Mouse (Mus musculus) left cerebral cortex, adult 8-10 months (tissue): ENCODE measurements around the gene F12. TPM values are rescaled to one million over a fixed set of nuclear protein-coding genes. Genes with fewer than 3 reads are reported as not detected.
A peak's percentile ranks its signal among the peaks of the same experiment; 100 is the strongest.
"Not testable (repeated sequence)": the region's sequence is repeated elsewhere in the genome, so short reads cannot be mapped to it uniquely, and the experiment has no call there.

ENCODE experiments used
- DNase-seq, 2 experiments: peaks; one replicate each; pipeline ENCODE4 v3.0.0; 2022; ENCODE audit warnings: low spot score in 2 of 2
- total RNA-seq, 4 experiments: library from RNA; stranded (reverse); gene quantifications; 2 replicates each; pipeline ENCODE4 v1.2.4; 2022

The F12 gene
- total RNA-seq, 4 experiments from 2014 or later: 0.39 to 0.98 (median 0.75) TPM

DNA sequence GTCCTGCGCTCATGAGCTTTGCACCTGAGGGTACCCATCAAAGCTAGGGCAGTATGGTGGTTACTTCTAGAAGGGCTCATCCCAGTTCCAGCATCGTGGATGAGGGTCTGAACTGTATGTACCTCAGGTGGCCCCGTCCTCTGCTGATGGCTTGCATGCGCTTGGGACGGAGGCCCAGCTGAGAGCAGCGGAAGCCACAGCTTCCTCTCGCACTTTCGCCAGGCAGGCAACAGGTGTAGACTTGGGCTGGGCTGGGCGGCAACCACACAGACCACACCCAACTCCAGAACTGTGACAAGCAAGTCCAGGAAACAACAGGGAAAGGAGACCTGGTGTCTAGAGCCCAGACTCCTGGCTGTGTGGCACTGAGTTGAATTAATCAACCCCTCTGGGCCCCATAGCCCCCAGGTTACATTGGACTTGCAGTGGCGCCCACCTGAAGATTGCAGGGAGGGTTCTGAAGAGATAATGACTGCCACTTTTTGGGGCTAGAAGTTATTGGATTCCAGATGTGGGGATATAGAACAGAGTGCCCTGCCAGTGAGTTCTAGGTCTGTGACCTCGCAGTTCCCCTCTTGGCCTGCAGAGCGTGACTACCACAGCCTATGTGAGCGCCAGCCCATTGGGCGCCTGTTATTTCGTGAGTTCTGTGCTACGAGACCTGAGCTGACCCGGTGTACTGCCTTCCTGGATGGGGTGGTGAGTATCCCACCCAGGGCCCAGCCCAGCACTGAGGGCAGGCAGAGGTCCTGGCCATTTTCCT lies 23.3 kb upstream of the F12 start:
- DNase-seq: no peak

DNA sequence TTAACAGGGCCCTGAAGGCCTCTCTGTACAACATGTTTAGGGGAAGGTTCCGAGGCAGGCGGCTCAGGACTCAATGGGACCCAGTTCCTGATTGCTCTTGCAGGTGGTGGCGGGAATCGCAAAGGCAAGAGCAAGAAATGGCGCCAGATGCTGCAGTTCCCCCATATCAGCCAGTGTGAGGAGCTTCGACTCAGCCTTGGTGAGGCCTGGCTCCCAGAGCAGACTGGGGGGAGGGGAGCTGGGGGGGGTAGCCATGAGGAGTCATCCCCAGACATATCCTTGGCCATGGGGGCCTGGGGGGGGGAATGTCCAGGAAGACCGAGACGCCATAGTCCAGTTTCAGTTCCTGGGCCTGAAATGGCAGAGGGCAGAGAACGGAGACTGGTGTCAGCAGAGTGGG lies 22.6 kb upstream of the F12 start:
- DNase-seq: no peak

DNA sequence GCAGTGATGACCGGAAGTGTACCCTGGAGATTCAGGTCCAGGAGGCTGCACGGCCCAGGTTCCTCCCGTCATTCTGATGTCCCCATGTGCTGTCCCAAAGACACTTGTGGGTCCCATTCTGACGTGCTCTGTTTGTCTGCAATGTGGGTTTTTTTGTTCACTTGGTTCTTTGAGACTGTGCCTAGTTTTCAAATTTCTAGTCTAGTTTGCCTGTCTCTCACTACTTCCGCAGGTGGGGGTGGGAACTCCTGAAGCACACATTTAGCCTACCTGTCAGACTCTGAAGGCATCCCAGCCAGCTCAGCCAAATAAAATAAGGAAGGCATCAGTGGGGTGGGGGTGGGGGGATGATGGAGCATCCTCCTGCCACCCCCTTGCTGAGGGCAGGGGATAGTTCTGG lies 21.5 kb upstream of the F12 start:
- no peak for DNase-seq

DNA sequence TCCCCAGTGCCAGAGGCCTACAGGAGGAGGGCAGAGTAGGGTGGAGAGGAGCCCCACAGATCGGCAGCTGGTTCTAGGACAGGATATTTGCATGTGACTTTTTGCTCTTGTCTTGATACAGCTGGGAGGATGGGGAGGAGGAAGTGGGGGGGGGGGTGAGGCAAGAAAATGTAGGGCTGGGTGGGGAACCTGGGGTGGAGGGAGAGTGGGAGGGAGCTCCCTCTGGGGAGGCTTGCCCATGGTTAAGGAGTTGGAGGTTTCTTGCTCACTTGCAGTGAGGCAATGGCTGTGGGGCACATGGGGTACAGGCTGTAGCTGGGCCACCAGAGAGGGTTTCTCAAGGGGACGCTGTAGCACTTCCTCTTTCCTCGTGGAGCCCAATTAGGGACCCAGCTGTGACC lies 20.9 kb upstream of the F12 start:
- no peak for DNase-seq

DNA sequence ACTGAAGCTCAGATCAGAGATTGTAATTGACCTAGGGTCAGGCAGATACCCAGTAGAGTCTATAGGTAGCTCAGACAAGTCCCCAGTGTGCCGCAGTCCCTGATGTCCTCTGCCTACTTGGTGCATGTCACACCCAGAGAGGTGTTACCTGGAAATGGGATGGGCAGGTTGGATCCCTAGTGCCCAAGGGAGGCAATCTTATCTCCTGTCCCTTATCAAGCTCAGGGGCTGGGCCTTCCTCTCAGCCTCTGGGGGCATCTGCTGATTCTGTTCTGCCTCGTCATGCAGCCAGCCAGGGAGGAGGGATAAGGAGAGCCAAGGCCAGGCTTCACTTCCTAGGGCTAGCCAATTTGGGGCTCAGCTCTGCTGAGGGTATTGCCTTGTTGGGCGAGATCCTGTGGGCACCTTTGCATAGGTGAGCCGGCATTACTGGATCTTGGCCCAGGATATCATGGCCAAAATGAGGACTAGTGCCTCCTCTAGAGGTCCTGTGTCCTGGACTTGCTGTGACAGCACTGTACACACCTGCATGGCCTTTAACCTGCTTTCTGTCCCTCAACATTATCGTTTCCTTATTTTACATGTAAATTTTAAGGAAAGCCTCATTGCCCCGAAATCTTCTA lies 20.0 kb upstream of the F12 start:
- DNase-seq: no peak

DNA sequence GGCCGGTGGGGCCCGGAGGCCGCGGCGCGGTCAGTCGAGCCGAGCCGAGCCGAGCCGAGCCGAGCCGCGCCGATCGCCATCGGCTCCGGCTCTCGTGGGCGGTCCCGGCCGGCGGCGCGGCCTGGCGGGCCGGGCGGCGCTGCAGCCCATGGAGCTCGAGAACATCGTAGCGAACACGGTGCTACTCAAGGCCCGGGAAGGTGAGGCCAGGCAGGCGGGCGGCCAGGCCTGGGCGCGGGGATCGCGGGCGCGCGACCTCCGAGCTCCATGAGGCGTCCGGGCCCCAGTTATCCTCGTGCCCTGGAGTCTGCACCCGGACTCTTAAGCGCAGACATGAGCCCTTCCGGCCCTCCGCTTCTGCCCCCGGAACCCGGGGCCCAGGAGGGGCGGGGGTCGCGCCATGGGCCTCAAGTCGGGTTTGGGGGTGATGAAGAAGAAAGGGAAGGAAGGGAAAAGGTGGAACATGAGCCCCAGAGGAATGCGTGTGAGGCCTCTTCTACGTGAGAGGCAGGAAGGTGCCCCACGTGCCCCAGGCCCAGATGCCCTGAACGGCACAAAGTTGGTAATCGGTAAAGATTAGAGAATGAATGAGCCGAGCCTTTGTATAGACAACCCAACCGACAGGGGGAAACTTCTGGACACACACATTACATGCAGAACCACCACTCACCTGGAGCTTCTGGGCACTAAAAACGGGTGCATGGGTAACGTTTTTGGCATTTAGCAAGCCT lies 18.9 kb upstream of the F12 start:
- no peak for DNase-seq

DNA sequence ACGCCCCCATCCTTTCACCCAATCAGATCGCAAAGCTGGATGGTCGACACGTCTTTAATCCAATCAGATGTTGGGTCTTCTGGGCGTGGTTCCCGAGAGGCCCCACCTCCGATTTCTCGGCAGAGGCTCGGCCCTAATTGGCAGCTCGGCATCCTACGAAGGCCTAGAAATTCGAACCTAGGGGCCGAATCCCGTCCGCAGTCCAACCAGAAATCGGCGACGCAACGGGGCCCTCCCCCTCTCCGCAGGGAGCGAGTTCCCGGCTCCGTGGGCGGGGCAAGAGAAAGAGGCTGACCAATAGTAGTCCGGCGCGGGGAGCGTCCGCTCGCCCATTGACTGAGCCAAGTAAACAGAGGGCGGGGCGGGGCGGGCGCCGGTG lies 18.3 kb upstream of the F12 start, which contains the start of gene Grk6:
Grk6 (plus strand) TSS at position 136 of the 379 bp plus-strand sequence.
- peak; percentile 98 to 100 for DNase-seq

DNA sequence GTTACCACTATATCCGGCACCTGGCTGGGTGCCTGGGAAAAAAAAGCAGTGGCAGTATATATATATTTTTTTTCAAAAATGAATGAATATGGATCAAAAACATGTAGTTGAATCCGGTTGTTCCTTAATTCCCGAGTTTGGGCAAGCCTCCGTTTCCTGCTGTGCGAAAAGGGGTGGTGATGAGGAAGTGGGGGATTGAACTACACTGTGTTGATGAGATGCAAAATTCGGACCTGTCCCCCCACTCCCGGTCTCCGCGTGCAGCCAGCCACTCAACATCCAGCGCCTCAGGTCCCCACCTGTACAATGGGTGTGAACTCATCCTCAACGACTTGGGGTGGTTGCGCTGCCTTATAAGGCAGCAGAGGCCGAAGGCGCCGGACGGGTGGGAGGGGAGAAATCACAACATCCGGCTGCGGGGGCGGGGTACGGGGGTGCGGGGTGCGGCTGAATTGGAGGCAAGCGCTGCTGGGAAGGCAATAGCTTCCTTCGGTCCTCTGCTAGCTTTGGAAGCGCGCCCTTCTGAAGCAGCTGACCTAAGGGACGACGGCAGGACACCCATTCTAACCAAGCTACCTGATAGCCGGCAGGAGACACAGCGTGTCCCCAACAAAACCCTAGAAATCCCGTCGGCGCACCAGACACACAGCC lies 17.8 kb upstream of the F12 start:
- DNase-seq: no peak

DNA sequence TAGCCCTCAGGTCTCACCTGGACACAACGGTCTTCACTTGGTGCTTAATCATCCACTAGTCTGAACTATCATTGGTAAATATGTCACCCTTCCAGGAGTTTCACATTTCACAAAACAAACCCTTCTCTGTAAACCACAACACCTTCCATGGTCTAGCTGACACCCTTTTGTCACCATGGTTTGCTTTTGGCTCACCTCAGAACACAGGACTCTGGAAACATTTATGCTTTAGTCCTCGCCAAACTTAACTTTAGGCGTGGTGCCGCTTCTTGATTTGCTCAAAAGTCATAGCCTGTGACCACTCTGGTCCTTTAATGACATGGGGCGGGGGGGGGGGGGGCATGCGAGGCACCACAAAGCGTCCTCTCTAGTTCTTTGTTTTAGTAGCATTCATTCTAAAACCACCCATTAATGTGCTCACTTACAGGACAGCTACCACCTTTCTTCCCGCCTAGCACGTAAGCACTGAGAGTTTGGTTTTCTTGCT lies 17.2 kb upstream of the F12 start:
- no peak for DNase-seq

DNA sequence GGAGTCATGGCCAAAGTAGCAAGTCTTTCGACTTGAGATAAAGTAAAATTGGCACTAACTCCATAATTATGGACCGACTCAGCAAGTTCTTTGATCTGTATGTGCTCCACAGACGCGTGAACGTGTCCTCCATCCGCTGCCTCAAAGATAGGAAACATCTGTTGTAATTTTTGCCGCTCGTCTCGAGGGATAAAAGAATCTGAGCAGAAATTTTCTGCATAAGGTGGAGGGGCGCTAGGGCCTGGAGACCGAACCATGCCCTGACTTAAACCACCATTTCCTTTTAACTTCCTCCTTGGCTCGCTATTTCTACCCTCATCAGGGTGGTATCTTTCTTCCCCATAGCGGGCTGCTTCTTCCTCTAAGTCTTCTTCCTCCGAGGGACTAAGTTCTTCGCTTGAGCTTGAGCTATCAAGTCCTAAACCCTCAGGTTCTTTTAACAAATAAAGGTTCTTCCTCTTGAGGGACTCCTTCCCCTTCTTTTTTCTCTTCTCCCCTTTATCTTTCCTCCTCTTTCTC lies 10.6 kb upstream of the F12 start:
- DNase-seq: not testable (repeated sequence)

DNA sequence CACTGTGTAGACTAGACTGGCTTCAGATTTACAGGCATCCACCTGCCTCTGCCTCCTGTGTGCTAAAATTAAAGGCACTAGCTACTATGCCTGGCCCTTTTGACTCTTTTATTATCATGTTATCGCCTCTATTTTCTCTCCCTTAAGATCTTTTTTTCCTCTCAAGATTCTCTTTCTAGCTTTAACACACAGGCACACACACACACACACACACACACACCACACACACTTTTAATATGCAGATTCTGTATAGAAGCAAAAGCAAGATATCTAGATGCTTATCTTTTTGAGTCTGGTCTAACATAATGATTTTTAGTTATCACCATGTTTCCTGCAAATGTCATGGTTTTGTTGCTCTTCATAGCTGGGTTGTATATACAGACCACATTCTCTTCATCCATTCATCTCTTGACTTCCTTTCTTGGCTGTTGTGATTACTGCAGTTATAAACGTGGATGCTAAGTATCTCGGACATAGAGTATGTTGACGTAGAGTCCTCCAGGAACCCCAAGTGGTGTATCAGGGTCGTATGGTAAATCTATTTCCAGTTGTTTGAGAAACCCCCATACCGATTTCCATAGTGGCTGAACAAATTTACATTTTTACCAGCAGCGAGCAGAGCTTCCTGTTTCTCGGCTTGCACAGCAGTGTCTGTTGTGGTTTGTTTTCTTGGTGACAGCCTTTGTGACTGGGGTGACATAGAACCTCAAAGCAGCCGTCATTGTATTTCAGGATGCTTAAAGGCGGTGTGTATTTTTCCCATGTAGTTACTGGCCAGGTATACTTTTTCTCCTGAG lies 5.5 kb upstream of the F12 start:
- no peak for DNase-seq

DNA sequence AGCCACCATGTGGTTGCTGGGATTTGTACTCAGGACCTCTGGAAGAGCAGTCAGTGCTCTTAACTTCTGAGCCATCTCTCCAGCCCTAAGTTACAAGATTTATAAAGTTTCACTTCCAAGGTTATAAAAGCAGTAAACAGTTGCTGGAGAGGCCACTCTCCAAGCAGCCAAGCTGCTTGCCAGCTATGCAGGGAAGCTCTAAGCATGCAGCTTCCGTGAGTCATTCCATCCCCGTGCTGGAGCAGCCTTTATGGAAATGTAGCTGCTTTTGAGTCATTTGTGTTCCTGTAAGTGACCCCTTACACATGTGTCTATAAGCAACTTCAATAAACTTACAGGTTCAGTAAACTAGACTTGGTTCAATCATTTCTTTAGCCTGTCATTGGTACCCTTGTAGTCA lies 4.0 kb upstream of the F12 start:
- DNase-seq: no peak

DNA sequence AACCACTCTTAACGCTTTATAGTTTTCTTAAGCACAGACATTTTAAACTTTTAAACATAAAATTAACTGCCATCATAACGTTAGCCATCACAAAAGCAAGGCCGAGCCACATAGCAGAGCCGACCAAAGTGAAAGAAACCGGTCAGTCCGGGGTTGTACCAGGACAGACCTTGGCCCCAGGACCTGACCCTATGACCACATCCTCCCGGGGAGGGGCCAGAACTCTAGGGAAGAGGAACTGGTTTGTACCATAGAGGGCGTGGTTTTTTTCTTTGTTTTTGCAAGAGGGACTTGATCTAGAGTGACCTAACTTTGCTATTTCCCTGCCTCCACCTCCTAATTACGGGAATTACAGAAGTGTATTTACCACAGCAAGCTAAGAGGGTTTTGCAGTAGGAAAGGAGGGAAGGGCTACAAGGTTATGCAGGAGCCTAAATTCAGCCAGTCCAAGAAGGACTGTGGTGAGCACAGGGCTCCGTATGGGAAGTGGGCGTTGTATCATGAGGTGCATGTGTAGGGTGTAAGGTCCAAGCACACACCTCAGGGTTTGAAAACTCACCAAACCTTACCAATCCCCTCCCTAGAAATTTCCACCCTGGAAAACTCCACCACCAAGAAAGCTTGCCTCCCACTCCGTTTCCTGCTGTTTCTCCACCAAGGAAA lies 2.8 kb upstream of the F12 start:
- DNase-seq: no peak

DNA sequence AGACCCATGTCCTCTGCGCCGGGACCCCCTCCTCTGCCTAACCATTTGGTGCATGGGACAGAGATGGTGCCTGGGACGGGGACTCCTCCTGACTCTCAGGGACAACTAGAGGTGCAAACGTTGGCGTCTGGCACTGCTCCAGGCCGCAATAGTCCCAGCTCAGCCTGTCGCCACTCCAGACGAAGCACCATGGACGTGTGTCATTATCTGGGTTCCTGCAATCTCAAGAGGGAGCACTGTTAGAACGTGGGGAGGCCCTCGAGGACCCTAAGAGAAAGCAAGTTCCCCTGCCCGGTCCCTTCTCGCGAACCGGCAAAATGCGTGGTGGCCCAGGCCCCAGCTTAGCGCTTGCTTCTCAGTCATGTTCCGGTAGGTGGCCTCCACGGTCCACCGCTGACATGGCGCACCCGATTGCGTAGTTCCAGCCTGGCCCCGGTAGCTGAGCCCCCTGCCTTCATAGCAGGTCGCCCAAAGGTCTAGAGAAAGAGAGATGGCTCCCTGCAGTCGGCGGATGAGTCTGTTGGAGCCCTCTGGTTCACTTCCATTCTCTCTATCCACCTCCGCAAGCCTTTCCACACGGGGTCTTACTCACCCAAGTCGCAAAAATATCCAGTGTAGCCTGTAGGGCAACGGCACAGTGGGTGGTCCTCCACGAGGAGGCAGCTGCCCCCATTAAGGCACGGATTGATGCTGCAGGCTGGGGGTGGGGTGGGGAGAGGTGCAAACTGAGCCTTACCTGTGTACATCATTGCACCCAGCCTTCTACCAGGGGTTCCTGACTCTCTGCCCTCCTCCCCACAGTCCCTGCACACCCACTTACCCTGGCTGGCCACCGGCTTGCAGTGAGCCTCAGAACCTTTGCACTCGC lies 5.4 kb downstream of the F12 start:
- peak; percentile 30 to 51 for DNase-seq

DNA sequence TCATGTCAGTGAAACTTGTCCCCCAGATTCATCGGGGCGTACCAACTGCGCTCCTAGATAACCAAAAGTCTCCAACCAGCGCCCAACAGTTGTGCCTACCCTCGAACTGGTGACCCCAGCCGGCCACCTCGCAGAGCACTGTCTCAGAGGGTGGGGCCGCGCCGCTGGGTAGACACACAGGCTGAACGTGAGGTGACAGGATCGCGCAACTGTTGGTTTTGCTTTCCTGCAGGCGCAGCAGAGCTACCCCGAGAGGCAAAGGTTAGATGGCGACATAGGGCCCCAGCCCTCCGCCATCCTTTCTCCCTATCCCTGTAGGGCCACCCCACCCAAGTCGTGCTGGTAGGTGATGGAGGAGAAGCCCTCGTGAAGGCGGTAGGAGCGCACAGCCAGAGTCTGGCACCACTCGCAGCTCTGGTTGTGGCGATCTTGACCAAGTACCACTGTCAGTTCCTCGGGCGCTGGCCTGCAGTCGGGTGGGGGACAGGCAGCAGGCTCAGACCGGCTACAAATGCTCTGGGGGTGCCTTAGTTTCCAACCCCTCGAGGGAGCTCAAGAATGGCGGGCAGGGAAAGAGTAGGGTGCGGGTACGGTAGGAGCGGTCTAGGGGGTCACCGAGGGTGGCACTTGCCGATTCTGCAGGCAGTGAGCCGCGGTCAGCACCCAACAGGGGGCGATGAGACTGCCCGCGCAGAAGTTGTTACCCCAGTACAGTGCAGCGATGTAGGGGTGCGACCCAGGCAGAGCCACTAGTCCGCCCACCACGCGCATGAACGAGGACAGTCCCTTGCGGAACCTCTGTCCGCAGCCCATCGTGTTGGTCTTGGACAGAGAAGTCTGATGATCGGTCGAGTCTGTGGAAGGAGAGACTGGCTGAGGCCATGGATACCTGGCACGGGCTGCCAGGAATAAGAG lies 6.3 kb downstream of the F12 start:
- DNase-seq: no peak

DNA sequence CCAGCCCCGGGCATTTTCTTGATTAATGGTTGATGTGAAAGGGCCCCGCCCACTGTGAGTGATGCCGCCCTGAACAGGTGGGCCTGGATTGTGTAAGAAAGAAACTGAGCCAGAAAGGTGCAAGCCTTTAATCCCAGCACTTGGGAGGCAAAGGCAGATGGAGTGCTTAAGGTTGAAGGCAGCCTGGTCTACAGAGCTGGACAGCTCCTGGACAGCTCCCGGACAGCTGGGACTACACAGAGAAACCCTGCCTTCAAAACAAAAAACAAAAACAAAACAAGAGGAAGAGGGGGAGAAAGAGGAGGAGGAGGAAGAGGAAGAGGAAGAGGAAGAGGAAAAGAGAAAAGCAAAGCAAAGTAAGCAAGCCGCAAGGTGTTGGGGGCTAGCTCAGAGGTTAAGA lies 7.5 kb downstream of the F12 start:
- no peak for DNase-seq

DNA sequence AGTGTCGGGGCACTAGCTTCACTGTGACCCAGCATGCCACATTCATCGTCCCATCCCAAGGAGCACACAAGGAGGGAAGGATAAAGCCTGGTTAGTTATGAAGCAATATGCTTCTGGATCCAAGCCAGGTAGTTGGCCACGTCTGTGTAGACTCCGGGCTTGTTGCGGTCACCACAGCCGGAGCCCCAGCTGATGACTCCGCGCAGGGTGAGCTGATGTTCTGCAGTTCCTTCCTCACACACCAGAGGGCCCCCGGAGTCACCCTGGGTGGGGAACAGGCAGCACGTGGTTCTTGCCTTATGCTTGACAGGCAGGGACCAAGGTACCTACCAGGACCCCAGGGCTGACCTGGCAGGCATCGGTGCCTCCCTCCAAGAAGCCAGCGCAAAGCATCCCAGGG lies 8.6 kb downstream of the F12 start:
- DNase-seq: peak; percentile 62 to 81

DNA sequence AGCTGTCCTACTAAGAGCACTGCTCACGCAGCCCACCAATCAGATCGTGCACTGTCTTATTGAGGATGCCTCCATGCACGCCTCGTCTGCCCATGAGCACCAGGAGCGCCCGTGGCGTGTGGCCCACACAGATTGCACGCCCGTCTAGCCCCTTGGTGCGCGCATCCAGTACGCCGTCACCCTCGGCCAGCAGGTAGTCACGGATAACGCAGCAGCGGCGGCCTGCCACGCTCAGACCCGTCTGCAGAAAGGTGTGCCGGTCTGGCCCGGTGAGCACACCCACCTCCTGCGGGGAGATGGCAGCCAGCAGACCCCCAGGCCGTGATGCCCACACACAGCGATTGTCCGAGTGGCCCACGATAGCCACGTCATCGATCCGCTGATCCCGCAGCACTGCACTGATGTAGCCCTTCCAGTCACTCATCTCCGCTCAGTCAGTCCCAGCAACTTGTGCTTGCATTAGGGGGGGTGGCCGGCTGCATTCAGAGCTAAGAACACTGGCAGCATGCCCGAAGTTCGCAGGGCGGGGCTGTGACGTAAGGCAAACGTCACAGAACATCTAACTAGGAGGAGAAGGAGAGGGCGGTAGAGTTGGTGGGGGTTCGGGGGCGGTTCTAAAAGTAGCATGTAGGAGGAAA lies 11.7 kb downstream of the F12 start, which contains the start of gene Pfn3:
Pfn3 (minus strand) TSS at position 490 of the 638 bp plus-strand sequence.
- peak; percentile 73 to 81 for DNase-seq
